Mouse (Mus musculus) G1E (cell line): Measurements from ENCODE around the gene Dnajc11. TPM values are rescaled to one million over a fixed set of nuclear protein-coding genes. Genes with fewer than 3 reads are reported as not detected.

Experiments
- ATAC-seq: 2 replicates; pipeline ENCODE4 v1.8.0; 2016; ENCODE audit warnings: mild to moderate bottlenecking; ENCODE audit not compliant: insufficient number of reproducible peaks, poor library complexity, low FRiP score, severe bottlenecking; ENCODE audit errors: extremely low read depth
- DNase-seq: peaks from one replicate; pipeline ENCODE4 v3.0.0; 2012; ENCODE audit warnings: low spot score
- H3K27me3 ChIP-seq: 2 replicates; pipeline ENCODE4 v1.6.1; 2012; ENCODE audit warnings: mild to moderate bottlenecking, low read length, inconsistent platforms; ENCODE audit not compliant: insufficient read depth
- H3K36me3 ChIP-seq: replicated peaks from 2 replicates; pipeline ENCODE3; 2012; ENCODE audit warnings: mild to moderate bottlenecking, inconsistent platforms
- H3K4me1 ChIP-seq: 2 replicates; pipeline ENCODE4 v1.6.1; 2012; ENCODE audit warnings: low read depth, low read length, inconsistent platforms, mixed read lengths; ENCODE audit not compliant: insufficient read depth
- H3K4me3 ChIP-seq: 2 replicates; pipeline ENCODE4 v1.5.1; 2012; ENCODE audit warnings: low read depth, mild to moderate bottlenecking, inconsistent platforms, low read length, moderate library complexity, mixed read lengths
- H3K9me3 ChIP-seq: replicated peaks from 2 replicates; pipeline ENCODE4 v1.6.1; 2012; ENCODE audit warnings: inconsistent platforms
- CTCF ChIP-seq: IDR thresholded peaks from 2 replicates; pipeline ENCODE4 v1.5.1; 2012; ENCODE audit warnings: low read depth, low read length, inconsistent platforms, mixed read lengths
- GATA1 ChIP-seq: IDR thresholded peaks from 2 replicates; pipeline ENCODE4 v1.6.1; 2012; ENCODE audit warnings: borderline replicate concordance, low read length, inconsistent platforms, mixed read lengths
- GATA2 ChIP-seq: IDR thresholded peaks from 2 replicates; pipeline ENCODE4 v1.6.1; 2012; ENCODE audit warnings: low read depth, low read length, inconsistent platforms, borderline replicate concordance
- POLR2AphosphoS5 ChIP-seq: IDR thresholded peaks from 2 replicates; pipeline ENCODE4 v1.6.1; 2012; ENCODE audit warnings: low read depth, low read length, inconsistent platforms; ENCODE audit not compliant: insufficient replicate concordance
- TAL1 ChIP-seq: conservative IDR thresholded peaks from 2 replicates; pipeline ENCODE4 v1.6.1; 2012; ENCODE audit warnings: low read depth, low read length, inconsistent platforms, mixed read lengths
- polyA plus RNA-seq: library from polyadenylated mRNA; stranded (reverse); fragments of >175 nt; gene quantifications from 2 replicates; pipeline ENCODE4 v1.2.3, GENCODE M21; 2012
- total RNA-seq, 2 experiments: library from RNA; stranded (forward) in 1 of 2; stranded (reverse) in 1 of 2; fragments of 200-1000 nt in 1 of 2; fragments of >200 nt in 1 of 2; fragmentation: Nextera tagmentation in 1 of 2; gene quantifications; 2 replicates each; pipeline ENCODE4 v1.2.3; 2014 to 2017

Gene Dnajc11
- total and polyA plus RNA-seq, 3 experiments: 51.1 to 97.1 (median 67.2) TPM

- Histone ChIP-seq H3K9me3 (no peaks in the 10 kb centered on the region), H3K27me3 (peaks cover 52% of the 10 kb centered on the region), H3K36me3 (no peaks in the 10 kb centered on the region), H3K4me3 (no peak overlapping the region), H3K4me1 (peaks cover 28% of the 10 kb centered on the region)
- DNase-seq: no peak
- ATAC-seq: no peak
- TF ChIP-seq GATA1 (no peak), POLR2AphosphoS5 (no peak), TAL1 (no peak), GATA2 (no peak)
Observed at GRCm38 (mm10) chr4:152002063-152002462, 68.6 kb downstream of the Dnajc11 start.

GRCm38 (mm10) chr4:152006137-152006536, 72.6 kb downstream of the Dnajc11 start:
- Histone ChIP-seq H3K36me3 (peaks cover 9% of the 10 kb centered on the region), H3K4me3 (no peak overlapping the region), H3K27me3 (peaks cover 49% of the 10 kb centered on the region), H3K9me3 (no peaks in the 10 kb centered on the region), H3K4me1 (peaks cover 38% of the 10 kb centered on the region)
- DNase-seq (no peak), ATAC-seq (no peak)
- TF ChIP-seq CTCF: no peak
- TF ChIP-seq GATA1: no peak
- TF ChIP-seq POLR2AphosphoS5: no peak
- TF ChIP-seq TAL1: no peak
- no peak for TF ChIP-seq GATA2

DNA sequence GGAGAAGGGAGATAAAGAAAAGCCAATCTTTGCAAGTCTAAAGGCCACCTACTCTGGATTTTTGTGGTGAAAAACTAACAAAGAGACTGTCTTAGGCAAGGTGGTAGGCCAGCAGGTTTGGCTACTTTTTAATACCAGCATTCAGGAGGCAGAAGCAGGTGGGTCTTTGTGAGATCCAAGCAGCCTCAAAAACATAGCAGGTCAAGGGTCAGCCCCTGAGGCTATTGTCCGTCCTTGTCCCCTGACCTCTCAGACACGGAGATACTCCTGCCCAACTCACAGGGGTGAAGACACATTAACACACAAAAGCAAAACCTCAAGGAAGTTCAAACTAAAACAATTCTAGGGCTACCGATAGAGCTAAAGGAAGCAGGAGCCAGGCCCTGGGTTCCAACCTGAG, 73.3 kb downstream of the Dnajc11 start:
- H3K4me3 ChIP-seq: no peak overlapping the region
- peaks cover 15% of the 10 kb centered on the region for H3K36me3 ChIP-seq
- DNase-seq (no peak), ATAC-seq (no peak)
- H3K27me3 ChIP-seq: peaks cover 45% of the 10 kb centered on the region
- H3K9me3 ChIP-seq: no peaks in the 10 kb centered on the region
- H3K4me1 ChIP-seq: peaks cover 43% of the 10 kb centered on the region
- TF ChIP-seq GATA1 (no peak), GATA2 (no peak), TAL1 (no peak), POLR2AphosphoS5 (no peak), CTCF (no peak)

DNA sequence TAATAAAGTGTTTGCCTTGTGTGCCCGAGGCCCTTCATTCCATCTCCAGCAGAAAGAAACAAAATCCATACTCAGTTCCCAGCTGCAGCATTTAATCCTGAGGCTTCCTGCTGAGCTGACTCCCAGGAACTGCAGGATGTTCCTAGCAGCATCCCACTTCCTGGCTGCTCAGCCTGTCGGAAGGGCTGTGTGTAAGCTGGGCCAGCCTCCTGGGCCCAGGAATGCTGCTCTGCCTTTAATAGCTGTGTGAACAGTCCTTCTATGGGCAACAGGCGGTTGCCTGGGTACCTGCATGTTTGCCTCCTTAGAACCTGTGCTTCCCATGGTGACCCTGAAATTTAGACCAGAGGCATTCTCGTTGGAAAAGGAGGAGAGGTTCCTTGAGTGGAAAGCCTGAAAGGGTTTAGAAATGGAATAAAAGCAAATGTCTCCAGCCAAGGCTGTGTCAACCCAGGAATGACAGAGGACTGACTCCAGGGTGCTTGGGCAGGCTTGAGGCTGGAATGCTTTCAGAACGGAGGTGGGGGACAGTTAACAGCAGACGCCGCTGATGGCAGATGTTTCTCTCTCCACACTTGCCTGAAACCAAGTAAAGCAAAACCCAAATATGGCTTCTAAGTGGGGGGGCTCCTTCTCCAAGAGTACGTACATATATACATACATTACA, 74.1 kb downstream of the Dnajc11 start:
- Histone ChIP-seq H3K9me3 (no peaks in the 10 kb centered on the region), H3K4me3 (peak overlapping the region; percentile 95; the same call in 1 of the 2 replicates), H3K27me3 (peaks cover 37% of the 10 kb centered on the region), H3K4me1 (peaks cover 50% of the 10 kb centered on the region), H3K36me3 (peaks cover 23% of the 10 kb centered on the region)
- no peak for ATAC-seq
- TF ChIP-seq GATA1: no peak
- TF ChIP-seq TAL1: no peak
- no peak for TF ChIP-seq POLR2AphosphoS5
- TF ChIP-seq CTCF: no peak
- TF ChIP-seq GATA2: no peak
- no peak for DNase-seq

DNA sequence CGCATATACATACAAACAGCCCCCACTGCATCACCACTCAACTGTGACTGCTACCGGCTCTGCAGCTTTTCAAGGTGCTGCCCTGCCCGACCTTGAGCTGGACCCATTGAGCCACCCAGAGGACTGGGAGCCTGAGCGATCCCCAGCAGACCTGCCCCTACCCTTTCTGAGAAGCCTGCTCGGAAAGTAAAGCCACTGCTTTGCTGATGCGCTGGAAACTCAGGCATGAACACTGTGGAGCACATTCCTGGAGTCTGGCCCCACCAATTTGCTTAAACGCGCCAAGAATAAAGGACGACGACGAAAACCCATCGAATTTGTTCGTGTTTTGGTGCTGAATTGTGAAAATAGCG, 74.6 kb downstream of the Dnajc11 start:
- H3K36me3 ChIP-seq: peaks cover 28% of the 10 kb centered on the region
- H3K9me3 ChIP-seq: no peaks in the 10 kb centered on the region
- no peak for DNase-seq
- ATAC-seq: no peak
- peaks cover 32% of the 10 kb centered on the region for H3K27me3 ChIP-seq
- peak overlapping the region; percentile 95 for H3K4me3 ChIP-seq
- peaks cover 55% of the 10 kb centered on the region for H3K4me1 ChIP-seq
- TF ChIP-seq TAL1 (no peak), CTCF (no peak), POLR2AphosphoS5 (no peak), GATA2 (no peak), GATA1 (no peak)

DNA sequence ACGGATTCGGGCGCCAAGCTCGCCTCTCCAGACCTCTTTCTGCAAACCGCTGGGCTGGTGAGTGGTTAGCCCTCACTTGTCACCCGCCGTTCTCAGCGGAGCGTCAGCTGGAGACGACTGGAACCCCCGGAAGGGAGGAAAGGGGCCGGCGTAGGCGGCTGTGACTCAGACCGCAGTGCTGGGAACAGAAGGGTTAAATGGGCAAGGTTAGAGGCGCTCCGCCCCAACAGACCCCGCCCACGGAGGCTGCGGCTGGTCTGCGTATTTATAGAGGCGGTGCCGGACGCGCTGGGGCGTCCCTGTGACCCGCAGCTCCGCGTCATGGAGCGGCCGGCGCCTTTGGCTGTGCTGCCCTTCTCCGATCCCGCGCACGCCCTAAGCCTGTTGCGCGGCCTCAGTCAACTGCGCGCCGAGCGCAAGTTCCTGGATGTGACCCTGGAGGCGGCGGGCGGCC, 75.2 kb downstream of the Dnajc11 start, which contains the start of gene Klhl21:
TSS of gene Klhl21 (plus strand) at position 182 of the 454 bp plus-strand sequence.
- no peaks in the 10 kb centered on the region for H3K9me3 ChIP-seq
- H3K4me3 ChIP-seq: peak within 1 kb of the TSS; percentile 95
- TF ChIP-seq GATA1 (no peak), CTCF (no peak)
- peaks cover 32% of the 10 kb centered on the region for H3K27me3 ChIP-seq
- peaks cover 59% of the 10 kb centered on the region for H3K4me1 ChIP-seq
- DNase-seq: peak; percentile 87
- peaks cover 34% of the 10 kb centered on the region for H3K36me3 ChIP-seq
- ATAC-seq: peak; percentile 81
